Mouse (Mus musculus) forebrain, embryonic 11.5 days (tissue): ENCODE results near the gene Tlr6. TPM values are rescaled to one million over a fixed set of nuclear protein-coding genes. Genes with fewer than 3 reads are reported as not detected.

ENCODE experiments used
- ATAC-seq: fragments of 200-750 bp; cut with Nextera tagmentation; replicated peaks from 2 replicates; pipeline ENCODE4 v1.8.0; 2017; ENCODE audit warnings: moderate TSS enrichment; ENCODE audit not compliant: low FRiP score
- DNase-seq: peaks from one replicate; pipeline ENCODE4 v3.0.0-alpha.2; 2017; ENCODE audit warnings: low spot score
- H3K27ac ChIP-seq: fragments of 300-500 bp; sonication (generic); 2 replicates; pipeline ENCODE4 v1.5.1; 2014; ENCODE audit warnings: low read depth, low read length
- H3K27me3 ChIP-seq: fragments of 300-500 bp; sonication (generic); 2 replicates; pipeline ENCODE4 v1.6.1; 2014; ENCODE audit warnings: mild to moderate bottlenecking, low read length, mixed read lengths; ENCODE audit not compliant: control insufficient read depth, insufficient read depth
- H3K36me3 ChIP-seq: fragments of 300-500 bp; sonication (generic); 2 replicates; pipeline ENCODE4 v1.6.1; 2014; ENCODE audit warnings: mild to moderate bottlenecking, low read length, moderate library complexity, mixed read lengths; ENCODE audit not compliant: control insufficient read depth, insufficient read depth
- H3K4me1 ChIP-seq: fragments of 300-500 bp; sonication (generic); replicated peaks from 2 replicates; pipeline ENCODE4 v1.6.1; 2014; ENCODE audit warnings: low read length, mixed read lengths; ENCODE audit not compliant: control insufficient read depth, insufficient read depth
- H3K4me2 ChIP-seq: fragments of 300-500 bp; sonication (generic); 2 replicates; pipeline ENCODE4 v1.6.1; 2014; ENCODE audit warnings: low read depth, mild to moderate bottlenecking, low read length, moderate library complexity, mixed read lengths; ENCODE audit not compliant: severe bottlenecking
- H3K4me3 ChIP-seq: fragments of 300-500 bp; sonication (generic); 2 replicates; pipeline ENCODE4 v1.5.1; 2014; ENCODE audit warnings: low read depth, low read length
- H3K9ac ChIP-seq: fragments of 300-500 bp; sonication (generic); 2 replicates; pipeline ENCODE4 v1.6.1; 2014; ENCODE audit warnings: low read length
- H3K9me3 ChIP-seq: fragments of 300-500 bp; sonication (generic); 2 replicates; pipeline ENCODE4 v1.6.1; 2016; ENCODE audit warnings: low read length, mixed read lengths; ENCODE audit not compliant: control insufficient read depth
- WGBS: fragments of 180-500 bp; shearing (Covaris S2); extraction: QIAGEN DNeasy Blood & Tissue Kit; methylation state at CpG from one replicate; pipeline ENCODE4 v1.1.7; 2014; 5-methylcytosine and 5-hydroxymethylcytosine counted together
- polyA plus RNA-seq: library from polyadenylated mRNA; unstranded; fragments of >200 nt; fragmentation: Nextera tagmentation; extraction: Ambion mirVana; gene quantifications from 2 replicates; pipeline ENCODE4 v1.2.1, GENCODE M21; 2014

The Tlr6 gene
- 0.32 and 0.45 TPM in 2 replicates for polyA plus RNA-seq

DNA sequence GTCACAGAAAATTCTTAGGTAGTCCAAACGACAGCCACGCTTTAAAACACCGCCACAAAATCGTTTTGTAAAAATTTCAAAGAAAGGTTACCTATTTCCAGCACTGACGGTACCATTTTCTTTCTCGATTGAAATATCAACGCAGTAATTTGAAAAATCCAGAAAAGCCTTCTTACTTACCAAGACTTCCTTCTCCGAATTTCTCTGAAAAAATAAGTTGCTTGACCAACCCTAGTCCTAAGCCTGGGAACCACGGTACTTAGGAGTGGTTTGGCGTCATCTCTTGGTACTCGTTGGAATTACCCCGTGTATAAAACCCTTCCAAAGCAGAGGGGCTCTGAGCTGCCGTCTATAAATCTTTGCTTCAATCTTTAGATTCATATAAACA is at the start of gene Tlr6:
TSS of gene Tlr6 (minus strand) at position 255 of the 388 bp plus-strand sequence.
- 88% methylated on average over 13 of the region's 13 CpGs for WGBS
- no peak for ATAC-seq

DNA sequence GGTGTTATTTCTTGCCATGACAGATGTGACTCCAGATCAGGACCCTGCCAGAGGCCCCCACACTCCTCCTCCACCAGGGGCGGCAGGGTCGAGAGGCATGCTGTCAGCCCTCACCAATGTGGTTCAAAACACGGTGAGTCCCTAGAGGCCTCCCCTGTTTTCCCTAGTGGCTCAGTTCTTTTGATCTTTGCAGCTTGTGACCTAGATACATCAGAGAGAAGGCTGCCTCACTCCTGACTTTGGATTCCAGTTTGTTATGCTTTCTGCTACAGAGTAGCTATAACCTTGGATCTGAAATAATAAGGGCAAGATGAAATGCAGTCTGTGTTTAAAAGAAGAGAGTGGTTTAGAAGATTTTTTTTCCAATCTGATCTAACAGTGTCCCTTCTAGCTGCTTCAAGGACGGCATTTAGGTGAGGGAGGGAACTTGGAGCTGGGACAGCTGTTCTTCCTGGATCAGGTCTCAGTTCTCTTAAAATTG is 46.2 kb upstream of the Tlr6 start:
- Histone ChIP-seq H3K27me3 (no peaks in the 10 kb centered on the region), H3K9ac (no peak overlapping the region), H3K36me3 (no peaks in the 10 kb centered on the region), H3K9me3 (no peaks in the 10 kb centered on the region), H3K4me3 (no peak overlapping the region), H3K27ac (no peak overlapping the region), H3K4me1 (peaks cover 4% of the 10 kb centered on the region; the same call in 1 of the 2 replicates), H3K4me2 (no peak overlapping the region)
- DNase-seq = no peak
- 45% methylated on average over 4 of the region's 4 CpGs for WGBS
- ATAC-seq = no peak

More for the DNA sequence above, at the start of gene Tlr6:
- Histone ChIP-seq H3K9ac (no peak within 1 kb of the TSS), H3K9me3 (no peaks in the 10 kb centered on the region), H3K4me3 (no peak within 1 kb of the TSS), H3K27ac (no peak within 1 kb of the TSS), H3K27me3 (no peaks in the 10 kb centered on the region), H3K4me1 (no peaks in the 10 kb centered on the region), H3K36me3 (no peaks in the 10 kb centered on the region), H3K4me2 (no peak within 1 kb of the TSS)
- DNase-seq = no peak

DNA sequence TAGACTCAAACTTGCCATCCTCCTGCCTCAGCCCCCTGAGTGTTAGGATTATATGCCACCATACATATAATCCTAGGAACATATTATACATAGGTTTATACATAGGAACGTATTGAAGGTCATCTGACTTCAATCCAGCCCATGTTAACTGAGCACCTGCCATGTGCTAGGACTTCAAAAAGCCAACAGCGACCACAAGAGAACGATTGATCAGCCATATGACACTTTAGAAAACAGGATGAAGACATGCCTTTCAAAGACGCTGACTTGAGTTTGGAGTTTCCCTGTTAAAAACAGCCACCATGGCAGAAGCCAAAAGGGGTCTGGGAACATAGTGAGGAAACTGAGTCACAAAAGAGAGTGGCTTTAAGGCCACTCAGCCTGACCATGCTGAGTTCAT is 45.4 kb upstream of the Tlr6 start:
- WGBS = 92% methylated on average over 4 of the region's 4 CpGs
- H3K27ac ChIP-seq = no peak overlapping the region
- peaks cover 4% of the 10 kb centered on the region; the same call in 1 of the 2 replicates for H3K4me1 ChIP-seq
- no peaks in the 10 kb centered on the region for H3K36me3 ChIP-seq
- DNase-seq (no peak), ATAC-seq (no peak)
- no peak overlapping the region for H3K4me3 ChIP-seq
- no peaks in the 10 kb centered on the region for H3K27me3 ChIP-seq
- no peaks in the 10 kb centered on the region for H3K9me3 ChIP-seq
- no peak overlapping the region for H3K9ac ChIP-seq
- no peak overlapping the region for H3K4me2 ChIP-seq

DNA sequence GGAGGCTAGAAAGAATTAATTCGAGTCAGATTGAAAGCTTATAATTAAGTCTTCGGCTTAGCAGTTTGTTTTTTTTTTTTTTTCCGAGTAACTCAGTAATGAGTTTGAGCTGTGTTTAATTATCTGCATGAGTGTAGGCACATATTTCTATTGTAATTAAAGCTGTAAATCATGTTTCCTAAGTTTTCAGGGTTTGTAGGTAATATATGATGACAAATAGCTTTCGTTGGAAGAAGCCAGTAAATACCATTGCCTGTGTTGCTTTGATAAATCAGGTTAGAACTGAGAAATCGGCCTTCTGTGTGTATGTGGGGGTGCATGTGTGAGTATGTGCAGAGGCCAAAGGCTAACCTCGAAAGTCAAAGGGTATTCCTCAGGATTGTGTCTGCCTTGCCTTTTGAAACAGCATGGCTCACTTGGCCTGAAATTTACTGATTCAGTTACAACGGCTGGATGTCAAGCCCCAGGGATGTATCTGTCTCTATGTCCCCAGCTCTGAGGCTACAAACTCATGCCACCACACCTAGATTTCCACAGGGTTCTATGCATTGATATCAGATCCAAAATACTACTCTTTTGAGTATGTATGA is 44.1 kb upstream of the Tlr6 start:
- no peak for DNase-seq
- Histone ChIP-seq H3K27ac (no peak overlapping the region), H3K4me2 (no peak overlapping the region), H3K4me1 (peaks cover 4% of the 10 kb centered on the region; the same call in 1 of the 2 replicates), H3K27me3 (no peaks in the 10 kb centered on the region), H3K9me3 (no peaks in the 10 kb centered on the region), H3K9ac (no peak overlapping the region), H3K36me3 (no peaks in the 10 kb centered on the region), H3K4me3 (no peak overlapping the region)
- WGBS = 55% methylated on average over 7 of the region's 7 CpGs
- ATAC-seq = no peak

DNA sequence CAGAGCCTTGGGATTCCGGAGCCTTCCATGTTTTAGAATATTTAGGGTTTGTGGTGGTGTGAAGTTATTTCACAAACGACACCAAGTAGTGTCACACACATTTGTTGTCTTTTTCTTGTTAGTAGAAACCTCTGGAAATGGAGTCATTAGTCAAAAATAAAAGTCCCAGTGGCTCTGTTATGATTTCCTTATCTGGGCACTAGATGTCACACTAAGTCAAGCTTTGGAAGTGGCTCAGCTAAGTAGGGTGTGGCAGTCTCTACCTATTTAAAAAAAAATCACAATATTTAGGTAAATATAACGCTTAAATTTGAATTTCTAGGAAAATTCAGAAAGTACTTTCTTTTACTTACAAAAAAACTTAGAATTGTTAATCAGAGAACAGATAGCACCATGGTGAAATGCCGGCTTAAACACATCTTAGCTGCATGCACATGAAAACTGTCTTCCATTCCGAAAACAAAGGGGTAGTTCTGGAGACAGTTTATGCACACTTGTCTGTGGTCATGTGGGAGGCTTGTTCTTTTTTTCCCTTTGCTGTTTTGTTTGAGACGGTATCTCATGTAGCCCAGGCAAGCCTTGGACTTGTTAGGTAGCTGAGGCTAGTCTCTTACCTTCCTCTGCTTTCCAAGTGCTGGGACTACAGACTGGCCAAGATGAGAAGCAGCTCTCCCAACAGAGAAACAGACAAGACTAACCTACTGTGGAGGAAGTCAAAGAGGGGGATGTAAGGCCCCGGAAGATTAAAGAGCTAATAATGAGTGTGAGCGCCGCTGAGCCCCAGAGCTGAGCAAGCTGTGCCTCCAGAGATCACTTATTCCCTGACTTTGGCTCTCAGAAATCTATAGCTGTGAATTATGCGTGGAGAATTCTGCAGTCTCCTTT is 43.3 kb upstream of the Tlr6 start:
- no peaks in the 10 kb centered on the region for H3K27me3 ChIP-seq
- H3K36me3 ChIP-seq = no peaks in the 10 kb centered on the region
- ATAC-seq (0 out of 2 replicates have a peak, but pooled peaks have one; percentile 30), DNase-seq (no peak)
- H3K4me3 ChIP-seq = no peak overlapping the region
- no peaks in the 10 kb centered on the region for H3K9me3 ChIP-seq
- H3K9ac ChIP-seq = no peak overlapping the region
- WGBS = 50% methylated on average over 10 of the region's 10 CpGs
- peak overlapping the region; percentile 47 for H3K27ac ChIP-seq
- H3K4me2 ChIP-seq = no peak overlapping the region
- peaks cover 4% of the 10 kb centered on the region; the same call in 1 of the 2 replicates for H3K4me1 ChIP-seq

DNA sequence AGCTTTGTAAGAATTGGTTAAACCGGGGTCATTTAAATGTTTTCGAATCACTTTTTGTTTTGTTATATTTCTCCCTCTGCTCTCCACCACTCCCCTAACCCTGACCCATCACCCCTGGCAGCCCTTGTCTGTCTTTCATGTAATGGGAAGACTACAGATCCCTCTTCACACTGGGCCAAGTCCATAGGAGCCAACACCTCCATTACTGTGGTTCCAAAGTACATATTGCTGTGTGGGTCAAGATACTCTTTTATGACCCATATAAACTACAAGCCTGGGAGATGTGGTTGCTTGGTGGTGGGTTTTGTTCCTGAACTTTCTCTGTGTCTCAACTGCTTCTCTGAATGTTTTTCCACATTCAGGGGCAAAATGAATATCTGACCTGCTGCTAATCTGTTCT is 35.5 kb upstream of the Tlr6 start:
- WGBS = 94% methylated on average over 2 of the region's 2 CpGs
- no peaks in the 10 kb centered on the region for H3K27me3 ChIP-seq
- no peaks in the 10 kb centered on the region for H3K4me1 ChIP-seq
- H3K27ac ChIP-seq = no peak overlapping the region
- no peaks in the 10 kb centered on the region for H3K36me3 ChIP-seq
- DNase-seq (no peak), ATAC-seq (no peak)
- H3K9ac ChIP-seq = no peak overlapping the region
- no peak overlapping the region for H3K4me2 ChIP-seq
- no peaks in the 10 kb centered on the region for H3K9me3 ChIP-seq
- H3K4me3 ChIP-seq = no peak overlapping the region

DNA sequence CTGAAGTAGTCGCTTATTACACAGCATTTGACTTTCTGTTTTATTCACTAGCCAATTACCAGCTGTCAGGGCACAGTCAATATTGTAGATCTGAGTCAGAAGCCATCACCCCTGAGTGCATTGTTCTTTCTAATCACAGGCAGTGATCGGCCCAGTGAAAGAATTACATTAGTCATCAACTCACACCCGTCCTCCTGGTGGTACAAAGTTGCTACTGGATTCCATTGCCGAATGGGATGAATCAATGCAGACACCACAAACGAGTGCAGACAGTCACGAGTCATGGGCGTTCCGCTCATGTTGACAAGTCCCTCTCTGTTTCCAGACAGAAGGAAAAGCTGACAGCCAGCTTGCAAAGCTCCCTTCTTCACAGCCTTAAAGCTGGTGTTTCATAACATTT is 32.6 kb upstream of the Tlr6 start:
- Histone ChIP-seq H3K36me3 (no peaks in the 10 kb centered on the region), H3K9ac (no peak overlapping the region), H3K27ac (no peak overlapping the region), H3K4me1 (no peaks in the 10 kb centered on the region), H3K27me3 (no peaks in the 10 kb centered on the region), H3K4me3 (no peak overlapping the region), H3K4me2 (no peak overlapping the region), H3K9me3 (no peaks in the 10 kb centered on the region)
- DNase-seq = no peak
- no peak for ATAC-seq
- WGBS = 68% methylated on average over 8 of the region's 8 CpGs

DNA sequence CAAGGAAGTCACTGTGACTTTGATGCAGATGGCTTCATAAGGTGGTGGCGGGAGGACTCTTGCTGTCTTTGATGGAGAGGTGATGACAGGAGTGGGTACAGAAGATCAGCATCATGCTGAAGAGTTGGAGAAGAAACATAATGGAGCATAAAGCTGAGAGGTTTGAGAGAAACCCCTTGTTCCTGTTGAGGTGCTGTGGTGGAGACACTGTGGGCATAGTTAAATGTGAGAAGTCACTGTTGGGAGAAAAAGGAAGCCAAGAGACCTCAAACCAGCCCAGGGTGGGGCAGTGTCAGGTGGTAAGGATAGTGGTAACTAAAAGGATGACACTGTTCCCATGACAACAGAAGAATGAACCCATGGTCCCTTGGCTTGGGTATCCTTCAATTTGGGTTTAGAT is 30.0 kb upstream of the Tlr6 start:
- ATAC-seq (no peak), DNase-seq (no peak)
- Histone ChIP-seq H3K27ac (no peak overlapping the region), H3K4me1 (no peaks in the 10 kb centered on the region), H3K4me3 (no peak overlapping the region), H3K9ac (no peak overlapping the region), H3K27me3 (no peaks in the 10 kb centered on the region), H3K36me3 (no peaks in the 10 kb centered on the region), H3K9me3 (no peaks in the 10 kb centered on the region), H3K4me2 (no peak overlapping the region)
- WGBS = 91% methylated on average over 1 of the region's 1 CpGs
